Mouse (Mus musculus): Measurements from ENCODE around the gene Psmc3.
"Not testable (repeated sequence)": the region's sequence is repeated elsewhere in the genome, so short reads cannot be mapped to it uniquely, and the experiment has no call there.

Psmc3 gene

GRCm38 (mm10) chr2:91053934-91054382, at the start of gene Psmc3:
Psmc3 (plus strand) TSS chr2:91054009.
- peak; percentile 94 for DNase-seq (ENCODE audit: low read depth, low spot score)

- no peak for DNase-seq (ENCODE audit: low read depth, low spot score)
Observed at GRCm38 (mm10) chr2:91008536-91008935, 45.3 kb upstream of the Psmc3 start.

- no peak for DNase-seq (ENCODE audit: low read depth, low spot score)
Observed at GRCm38 (mm10) chr2:91013881-91014280, 39.9 kb upstream of the Psmc3 start.

- DNase-seq (ENCODE audit: low read depth, low spot score), result no peak
Observed at GRCm38 (mm10) chr2:91015386-91015785, 38.4 kb upstream of the Psmc3 start.

GRCm38 (mm10) chr2:91018061-91018788, 35.6 kb upstream of the Psmc3 start:
- DNase-seq (ENCODE audit: low read depth, low spot score), result no peak

GRCm38 (mm10) chr2:91019911-91020310, 33.9 kb upstream of the Psmc3 start:
- DNase-seq (ENCODE audit: low read depth, low spot score), result no peak

- not testable (repeated sequence) for DNase-seq (ENCODE audit: low read depth, low spot score)
Observed at GRCm38 (mm10) chr2:91022266-91022665, 31.5 kb upstream of the Psmc3 start.

- DNase-seq (ENCODE audit: low read depth, low spot score), result no peak
Observed at GRCm38 (mm10) chr2:91023131-91023530, 30.7 kb upstream of the Psmc3 start.

GRCm38 (mm10) chr2:91023956-91024355, 29.9 kb upstream of the Psmc3 start:
- no peak for DNase-seq (ENCODE audit: low read depth, low spot score)

- no peak for DNase-seq (ENCODE audit: low read depth, low spot score)
Observed at GRCm38 (mm10) chr2:91025081-91025516, 28.7 kb upstream of the Psmc3 start.

GRCm38 (mm10) chr2:91026491-91026890, 27.3 kb upstream of the Psmc3 start:
- no peak for DNase-seq (ENCODE audit: low read depth, low spot score)

- DNase-seq (ENCODE audit: low read depth, low spot score), result no peak
Observed at GRCm38 (mm10) chr2:91027391-91028214, 26.2 kb upstream of the Psmc3 start.

GRCm38 (mm10) chr2:91031216-91031615, 22.6 kb upstream of the Psmc3 start:
- DNase-seq (ENCODE audit: low read depth, low spot score), result no peak

GRCm38 (mm10) chr2:91033000-91033399, 20.8 kb upstream of the Psmc3 start:
- DNase-seq (ENCODE audit: low read depth, low spot score), result peak; percentile 47

GRCm38 (mm10) chr2:91035385-91035784, 18.4 kb upstream of the Psmc3 start, which contains the start of gene Rapsn:
Rapsn (plus strand) TSS chr2:91035620.
- no peak for DNase-seq (ENCODE audit: low read depth, low spot score)

GRCm38 (mm10) chr2:91041786-91042185, 12.0 kb upstream of the Psmc3 start:
- DNase-seq (ENCODE audit: low read depth, low spot score), result no peak

- DNase-seq (ENCODE audit: low read depth, low spot score), result peak; percentile 90
Observed at GRCm38 (mm10) chr2:91042651-91043398, 11.0 kb upstream of the Psmc3 start.

- DNase-seq (ENCODE audit: low read depth, low spot score), result no peak
Observed at GRCm38 (mm10) chr2:91044727-91045126, 9.1 kb upstream of the Psmc3 start.

- not testable (repeated sequence) for DNase-seq (ENCODE audit: low read depth, low spot score)
Observed at GRCm38 (mm10) chr2:91045805-91046204, 8.0 kb upstream of the Psmc3 start.

- DNase-seq (ENCODE audit: low read depth, low spot score), result no peak
Observed at GRCm38 (mm10) chr2:91047359-91047758, 6.5 kb upstream of the Psmc3 start.

- no peak for DNase-seq (ENCODE audit: low read depth, low spot score)
Observed at GRCm38 (mm10) chr2:91051917-91052316, 1.9 kb upstream of the Psmc3 start.

GRCm38 (mm10) chr2:91052752-91053151, 1.1 kb upstream of the Psmc3 start:
- DNase-seq (ENCODE audit: low read depth, low spot score), result peak; percentile 56

Data from CD4-positive helper T cell, adult 2 months (primary cell).